Mouse (Mus musculus) inflammation-experienced regulatory T-cells, adult 6 months (primary cell): ENCODE measurements around the gene Chst15. TPM values are rescaled to one million over a fixed set of nuclear protein-coding genes. Genes with fewer than 3 reads are reported as not detected.

Source experiments
- ATAC-seq: one replicate; pipeline ENCODE4 v1.8.0; 2017
- polyA plus RNA-seq, 3 experiments: library from polyadenylated mRNA; unstranded; fragments of 100-300 nt; shearing (Covaris generic); gene quantifications; one replicate each; pipeline ENCODE4 v1.2.1; 2017

The Chst15 gene
- polyA plus RNA-seq, 3 experiments from 2014 or later, result 0.88 to 6.2 (median 4.8) TPM

GRCm38 (mm10) chr7:132261885-132262284 is 55.1 kb downstream of the Chst15 start:
- ATAC-seq, result no peak

GRCm38 (mm10) chr7:132260632-132261031 is 56.4 kb downstream of the Chst15 start:
- ATAC-seq, result no peak

GRCm38 (mm10) chr7:132258817-132259216 is 58.2 kb downstream of the Chst15 start:
- ATAC-seq, result no peak

GRCm38 (mm10) chr7:132258216-132258615 is 58.8 kb downstream of the Chst15 start:
- no peak for ATAC-seq

- ATAC-seq, result no peak
These were observed 63.5 kb downstream of the Chst15 start for GRCm38 (mm10) chr7:132253513-132253912.

GRCm38 (mm10) chr7:132253078-132253477 is 64.0 kb downstream of the Chst15 start:
- ATAC-seq, result no peak

GRCm38 (mm10) chr7:132249563-132250119 is 67.4 kb downstream of the Chst15 start:
- ATAC-seq, result no peak

- no peak for ATAC-seq
These were observed 69.5 kb downstream of the Chst15 start for GRCm38 (mm10) chr7:132247567-132247966.

- ATAC-seq, result no peak
These were observed 69.9 kb downstream of the Chst15 start for GRCm38 (mm10) chr7:132247091-132247490.

GRCm38 (mm10) chr7:132245730-132246129 is 71.3 kb downstream of the Chst15 start:
- no peak for ATAC-seq

- no peak for ATAC-seq
These were observed 72.4 kb downstream of the Chst15 start for GRCm38 (mm10) chr7:132244637-132245036.

- ATAC-seq, result no peak
These were observed 73.8 kb downstream of the Chst15 start for GRCm38 (mm10) chr7:132243225-132243624.

GRCm38 (mm10) chr7:132242617-132243141 is 74.3 kb downstream of the Chst15 start:
- no peak for ATAC-seq

- no peak for ATAC-seq
These were observed 78.1 kb downstream of the Chst15 start for GRCm38 (mm10) chr7:132238921-132239320.

GRCm38 (mm10) chr7:132237191-132237590 is 79.8 kb downstream of the Chst15 start:
- no peak for ATAC-seq

GRCm38 (mm10) chr7:132236789-132237188 is 80.2 kb downstream of the Chst15 start:
- ATAC-seq, result no peak

GRCm38 (mm10) chr7:132234250-132234649 is 82.8 kb downstream of the Chst15 start:
- ATAC-seq, result no peak

GRCm38 (mm10) chr7:132233732-132234131 is 83.3 kb downstream of the Chst15 start:
- ATAC-seq, result no peak

GRCm38 (mm10) chr7:132232937-132233336 is 84.1 kb downstream of the Chst15 start:
- ATAC-seq, result no peak

- ATAC-seq, result no peak
These were observed 85.6 kb downstream of the Chst15 start for GRCm38 (mm10) chr7:132231476-132231875.

- ATAC-seq, result no peak
These were observed 86.1 kb downstream of the Chst15 start for GRCm38 (mm10) chr7:132230961-132231360.

- no peak for ATAC-seq
These were observed 89.9 kb downstream of the Chst15 start for GRCm38 (mm10) chr7:132227075-132227640.

GRCm38 (mm10) chr7:132226379-132227074 is 90.5 kb downstream of the Chst15 start:
- peak; percentile 54 for ATAC-seq
